Mouse (Mus musculus) erythroid progenitor cell, adult 5-6 weeks (primary cell): ENCODE results near the gene Pak1. TPM values are rescaled to one million over a fixed set of nuclear protein-coding genes. Genes with fewer than 3 reads are reported as not detected.

ENCODE experiments used
- ATAC-seq: replicated peaks from 2 replicates; pipeline ENCODE4 v1.8.0; 2016; ENCODE audit warnings: moderate number of reproducible peaks, mild to moderate bottlenecking, moderate TSS enrichment, inconsistent platforms; ENCODE audit not compliant: poor library complexity, low FRiP score, severe bottlenecking
- total RNA-seq, 2 experiments: library from RNA; stranded (forward) in 1 of 2; stranded (reverse) in 1 of 2; fragments of 150-400 nt in 1 of 2; fragments of 186-747, 209-891 nt in 1 of 2; gene quantifications; 2 replicates each; pipeline versions ENCODE4 v1.2.3 to v1.2.4; 2015 to 2017; ENCODE audit warnings: low replicate concordance in 2 of 2

Gene Pak1
- total RNA-seq, 2 experiments from 2014 or later: 5.0 to 6.6 TPM

- ATAC-seq: no peak
Observed at GRCm38 (mm10) chr7:97775923-97776322, 12.4 kb upstream of the Pak1 start.

GRCm38 (mm10) chr7:97777191-97777590, 11.2 kb upstream of the Pak1 start:
- no peak for ATAC-seq

GRCm38 (mm10) chr7:97780222-97780621, 8.1 kb upstream of the Pak1 start:
- no peak for ATAC-seq

GRCm38 (mm10) chr7:97780815-97781214, 7.5 kb upstream of the Pak1 start:
- no peak for ATAC-seq

DNA sequence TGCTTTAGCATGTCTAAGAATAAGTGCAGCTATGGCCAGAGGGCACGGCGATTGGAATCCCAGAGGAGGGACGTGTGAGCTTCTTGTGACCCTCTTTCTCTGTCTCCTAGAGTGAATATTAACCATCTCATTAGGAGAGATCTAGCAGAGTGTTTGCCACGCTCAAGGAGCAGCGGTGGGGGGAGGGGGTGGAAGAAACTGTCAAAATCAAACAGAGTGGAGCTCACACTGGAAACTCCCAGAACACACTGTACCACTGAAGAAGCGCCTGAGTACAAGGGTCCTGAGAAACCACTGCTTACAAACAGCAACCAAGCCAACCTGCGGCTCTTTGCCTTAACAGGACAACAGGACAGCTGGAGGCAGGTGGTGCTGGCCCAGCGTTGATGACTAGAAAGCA, 6.8 kb upstream of the Pak1 start:
- ATAC-seq: no peak

- ATAC-seq: no peak
Observed at GRCm38 (mm10) chr7:97783523-97783922, 4.8 kb upstream of the Pak1 start.

GRCm38 (mm10) chr7:97788669-97789483, 535 bp downstream of the Pak1 start:
- ATAC-seq: no peak

- no peak for ATAC-seq
Observed at GRCm38 (mm10) chr7:97790272-97790671, 1.9 kb downstream of the Pak1 start.

GRCm38 (mm10) chr7:97792324-97792723, 4.0 kb downstream of the Pak1 start:
- no peak for ATAC-seq

GRCm38 (mm10) chr7:97803116-97803515, 14.8 kb downstream of the Pak1 start:
- no peak for ATAC-seq

- no peak for ATAC-seq
Observed at GRCm38 (mm10) chr7:97804245-97805066, 16.1 kb downstream of the Pak1 start.

DNA sequence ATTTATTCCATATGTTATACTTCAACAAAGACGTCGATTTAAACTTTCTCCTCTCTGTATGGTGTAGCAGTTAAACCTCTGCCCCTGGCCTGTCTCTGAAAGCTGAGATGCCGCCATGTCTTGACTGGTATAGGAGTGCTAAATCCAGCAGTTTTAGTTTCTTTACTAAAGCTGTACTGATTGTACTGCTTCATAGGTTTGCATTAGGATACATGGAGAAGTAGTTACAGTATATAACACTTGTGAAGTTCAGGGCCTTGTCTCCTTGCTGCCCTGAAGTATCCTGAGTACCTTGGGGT, 16.7 kb downstream of the Pak1 start:
- no peak for ATAC-seq

GRCm38 (mm10) chr7:97809307-97809706, 21.0 kb downstream of the Pak1 start:
- ATAC-seq: no peak

- ATAC-seq: no peak
Observed at GRCm38 (mm10) chr7:97821875-97822274, 33.5 kb downstream of the Pak1 start.

GRCm38 (mm10) chr7:97829091-97829490, 40.8 kb downstream of the Pak1 start:
- no peak for ATAC-seq

DNA sequence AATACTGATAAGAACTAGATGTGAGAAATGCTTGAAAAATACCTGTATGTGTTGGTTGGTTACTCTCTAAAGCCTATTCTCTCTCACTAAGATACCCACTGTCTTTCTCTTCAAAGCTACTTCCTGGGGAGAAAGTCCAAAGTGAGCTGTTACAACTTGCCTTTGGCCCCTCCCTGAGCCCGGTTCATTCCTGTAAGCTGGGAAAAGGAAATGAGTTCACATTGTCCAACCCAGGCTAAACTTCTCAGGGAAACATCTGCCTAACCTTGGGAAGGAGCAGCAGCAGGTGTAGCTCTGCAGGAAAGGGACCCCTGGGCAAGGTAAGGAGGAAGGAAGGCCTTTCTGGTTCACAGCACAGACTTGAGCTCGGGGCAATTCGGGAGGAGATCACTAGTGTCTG, 42.4 kb downstream of the Pak1 start:
- no peak for ATAC-seq

GRCm38 (mm10) chr7:97832987-97833386, 44.6 kb downstream of the Pak1 start:
- no peak for ATAC-seq

- ATAC-seq: no peak
Observed at GRCm38 (mm10) chr7:97838574-97838973, 50.2 kb downstream of the Pak1 start.

- ATAC-seq: no peak
Observed at GRCm38 (mm10) chr7:97841311-97841710, 53.0 kb downstream of the Pak1 start.

- no peak for ATAC-seq
Observed at GRCm38 (mm10) chr7:97842332-97842731, 54.0 kb downstream of the Pak1 start.
